Mouse (Mus musculus) intestine, embryonic 16.5 days (tissue): ENCODE measurements around the gene Tead4. TPM values are rescaled to one million over a fixed set of nuclear protein-coding genes. Genes with fewer than 3 reads are reported as not detected.

Source experiments
- polyA plus RNA-seq: library from polyadenylated mRNA; unstranded; fragments of >200 nt; fragmentation: Nextera tagmentation; extraction: Ambion mirVana; gene quantifications from 2 replicates; pipeline ENCODE4 v1.2.1, GENCODE M21; 2015

The Tead4 gene
- polyA plus RNA-seq, 1 experiment from 2014 or later = 2.3 TPM

Other genes with a start within 250 kb of the Tead4 start
- 89.1 and 94.1 TPM in 2 replicates for gene Tspan9, start 157.2 kb downstream of the Tead4 start, polyA plus RNA-seq
- gene Tulp3, start 55.0 kb upstream of the Tead4 start, polyA plus RNA-seq = 10.1 and 11.3 TPM in 2 replicates
- gene Rhno1, start 62.1 kb upstream of the Tead4 start, polyA plus RNA-seq = 85.9 and 95.7 TPM in 2 replicates
- gene Foxm1, start 62.1 kb upstream of the Tead4 start, polyA plus RNA-seq = 21.2 and 21.8 TPM in 2 replicates
- 0.22 TPM in 1 of 2 replicates, not detected in the other for gene Tex52, start 74.6 kb upstream of the Tead4 start, polyA plus RNA-seq
- not detected in 2 replicates for gene Gm44596, start 74.7 kb upstream of the Tead4 start, polyA plus RNA-seq
- gene Nrip2, start 98.5 kb upstream of the Tead4 start, polyA plus RNA-seq = 5.3 and 5.7 TPM in 2 replicates
- gene Itfg2, start 124.1 kb upstream of the Tead4 start, polyA plus RNA-seq = 26.1 and 26.6 TPM in 2 replicates
- gene Fkbp4, start 137.9 kb upstream of the Tead4 start, polyA plus RNA-seq = 461 and 516 TPM in 2 replicates
- gene Pzp, start 225.9 kb upstream of the Tead4 start, polyA plus RNA-seq = 2.2 and 4.8 TPM in 2 replicates